Mouse (Mus musculus) gastrocnemius, postnatal 10 days (tissue): ENCODE measurements around the gene Uevld. TPM values are rescaled to one million over a fixed set of nuclear protein-coding genes. Genes with fewer than 3 reads are reported as not detected.

Experiments used
- total RNA-seq, 2 experiments: library from RNA; stranded (reverse); gene quantifications; 2 replicates each; pipeline ENCODE4 v1.2.3; 2021

Uevld gene
- total RNA-seq, 2 experiments from 2014 or later: 11.5 to 14.9 TPM

Other genes with a start within 250 kb of the Uevld start
- gene Saal1, start 247.8 kb downstream of the Uevld start, total RNA-seq: 1 to 10 TPM; 4.9 to 7.0 TPM
- not detected for gene Saa3, start 242.8 kb downstream of the Uevld start, total RNA-seq
- not detected for gene Saa4, start 225.9 kb downstream of the Uevld start, total RNA-seq
- gene Saa1, start 215.5 kb downstream of the Uevld start, total RNA-seq: under 1 TPM in 1 of 2 experiments, not detected in 1; 0.70 TPM
- gene Saa2, start 206.7 kb downstream of the Uevld start, total RNA-seq: not detected
- gene Hps5, start 162.5 kb downstream of the Uevld start, total RNA-seq: 10 to 100 TPM; 12.1 to 16.0 TPM
- gene Gtf2h1, start 162.4 kb downstream of the Uevld start, total RNA-seq: 10 to 100 TPM; 18.3 to 23.4 TPM
- 1,000 to 10,000 TPM; 1,967 to 2,342 TPM for gene Ldha, start 117.1 kb downstream of the Uevld start, total RNA-seq
- not detected for gene Ldhc, start 97.3 kb downstream of the Uevld start, total RNA-seq
- gene Tsg101, start 38.6 kb downstream of the Uevld start, total RNA-seq: 10 to 100 TPM; 50.2 to 57.1 TPM
- not detected for gene Gm9999, start 25.1 kb upstream of the Uevld start, total RNA-seq
- gene Spty2d1, start 49.9 kb upstream of the Uevld start, total RNA-seq: 10 to 100 TPM in 1 of 2 experiments, 1 to 10 TPM in 1; 9.9 to 13.1 TPM
- 1 to 10 TPM; 8.2 to 9.0 TPM for gene Tmem86a, start 92.1 kb upstream of the Uevld start, total RNA-seq
- under 1 TPM in 1 of 2 experiments, not detected in 1; 0.20 TPM for gene Ptpn5, start 175.2 kb upstream of the Uevld start, total RNA-seq
- gene Mrgpra6, start 246.4 kb upstream of the Uevld start, total RNA-seq: not detected